Mouse (Mus musculus): ENCODE data around the gene Zfp106. TPM values are rescaled to one million over a fixed set of nuclear protein-coding genes. Genes with fewer than 3 reads are reported as not detected.

Zfp106 gene
- polyA plus RNA-seq, 1 experiment from 2014 or later, result 42.4 TPM

GRCm38 (mm10) chr2:120499971-120500471 is 63.6 kb downstream of the Zfp106 start:
- H3K4me1 ChIP-seq, result peaks cover 14% of the 10 kb centered on the region
- ATAC-seq (ENCODE audit: borderline replicate concordance, extremely low read depth, low FRiP score, low TSS enrichment), result peak; percentile 32; the same call in 1 of the 2 replicates
- H3K9ac ChIP-seq, result no peak overlapping the region; the same call in 1 of the 2 replicates

DNA sequence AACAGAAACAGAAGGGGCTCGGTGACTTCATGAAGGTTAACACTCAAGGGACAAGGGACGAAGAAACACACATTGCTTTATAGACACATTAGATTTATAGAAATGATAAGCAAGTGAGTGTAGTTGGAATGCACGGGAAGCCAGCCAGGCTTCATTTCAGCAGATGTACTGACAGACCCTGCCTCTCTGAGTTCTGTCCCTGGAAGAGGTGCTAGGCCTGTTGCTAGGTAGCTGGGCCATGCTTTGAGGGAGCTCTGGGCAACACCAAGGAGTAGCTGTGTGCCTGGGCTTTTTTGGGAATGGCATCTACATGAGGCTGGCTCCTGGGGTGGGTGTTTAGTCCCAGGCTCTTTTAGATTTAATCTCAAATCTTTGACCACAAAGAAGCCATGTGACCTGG is 67.1 kb downstream of the Zfp106 start:
- Histone ChIP-seq H3K4me2 (no peak overlapping the region), H3K36me3 (no peaks in the 10 kb centered on the region), H3K9ac (no peak overlapping the region), H3K4me3 (no peak overlapping the region), H3K9me3 (no peaks in the 10 kb centered on the region), H3K27me3 (no peaks in the 10 kb centered on the region), H3K4me1 (peaks cover 14% of the 10 kb centered on the region), H3K27ac (no peak overlapping the region)
- 33% methylated on average over 3 of the region's 3 CpGs for WGBS
- no peak for ATAC-seq (ENCODE audit: borderline replicate concordance, extremely low read depth, low FRiP score, low TSS enrichment)

More at GRCm38 (mm10) chr2:120499971-120500471, 63.6 kb downstream of the Zfp106 start:
- Histone ChIP-seq H3K9me3 (no peaks in the 10 kb centered on the region), H3K4me3 (no peak overlapping the region), H3K4me2 (no peak overlapping the region), H3K27ac (peak overlapping the region; percentile 10; the same call in 1 of the 2 replicates), H3K36me3 (no peaks in the 10 kb centered on the region), H3K27me3 (no peaks in the 10 kb centered on the region)
- 35% methylated on average over 6 of the region's 6 CpGs for WGBS

DNA sequence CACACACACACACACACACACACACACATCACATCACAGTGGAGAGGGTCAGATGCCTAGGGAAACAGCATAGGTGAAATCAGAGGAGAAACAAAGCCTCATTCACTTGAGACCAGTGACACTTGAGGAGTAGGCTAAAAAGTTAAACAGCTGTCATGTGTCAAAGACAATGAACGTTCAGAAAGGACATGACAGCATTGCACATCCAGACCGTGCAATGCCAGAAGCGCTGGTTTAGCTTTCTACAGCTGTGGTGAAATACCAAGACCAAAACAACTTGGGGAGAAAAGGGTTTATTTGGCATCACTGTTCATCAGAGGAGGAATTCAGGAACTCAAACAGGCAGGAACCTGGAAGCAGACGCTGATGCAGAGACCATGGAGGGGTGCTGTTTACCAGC is 70.4 kb downstream of the Zfp106 start:
- H3K9ac ChIP-seq, result no peak overlapping the region
- H3K4me1 ChIP-seq, result no peaks in the 10 kb centered on the region
- WGBS, result 31% methylated on average over 4 of the region's 4 CpGs
- H3K4me2 ChIP-seq, result no peak overlapping the region
- no peaks in the 10 kb centered on the region for H3K9me3 ChIP-seq
- no peak overlapping the region for H3K4me3 ChIP-seq
- no peak for ATAC-seq (ENCODE audit: borderline replicate concordance, extremely low read depth, low FRiP score, low TSS enrichment)
- no peaks in the 10 kb centered on the region for H3K27me3 ChIP-seq
- H3K36me3 ChIP-seq, result no peaks in the 10 kb centered on the region
- no peak overlapping the region for H3K27ac ChIP-seq

GRCm38 (mm10) chr2:120484241-120484640 is 79.4 kb downstream of the Zfp106 start:
- 85% methylated on average over 3 of the region's 3 CpGs for WGBS
- no peak overlapping the region for H3K27ac ChIP-seq
- H3K4me3 ChIP-seq, result no peak overlapping the region
- no peaks in the 10 kb centered on the region for H3K27me3 ChIP-seq
- H3K9ac ChIP-seq, result no peak overlapping the region
- H3K4me2 ChIP-seq, result no peak overlapping the region
- H3K9me3 ChIP-seq, result no peaks in the 10 kb centered on the region
- H3K36me3 ChIP-seq, result no peaks in the 10 kb centered on the region
- ATAC-seq (ENCODE audit: borderline replicate concordance, extremely low read depth, low FRiP score, low TSS enrichment), result no peak
- no peaks in the 10 kb centered on the region for H3K4me1 ChIP-seq

DNA sequence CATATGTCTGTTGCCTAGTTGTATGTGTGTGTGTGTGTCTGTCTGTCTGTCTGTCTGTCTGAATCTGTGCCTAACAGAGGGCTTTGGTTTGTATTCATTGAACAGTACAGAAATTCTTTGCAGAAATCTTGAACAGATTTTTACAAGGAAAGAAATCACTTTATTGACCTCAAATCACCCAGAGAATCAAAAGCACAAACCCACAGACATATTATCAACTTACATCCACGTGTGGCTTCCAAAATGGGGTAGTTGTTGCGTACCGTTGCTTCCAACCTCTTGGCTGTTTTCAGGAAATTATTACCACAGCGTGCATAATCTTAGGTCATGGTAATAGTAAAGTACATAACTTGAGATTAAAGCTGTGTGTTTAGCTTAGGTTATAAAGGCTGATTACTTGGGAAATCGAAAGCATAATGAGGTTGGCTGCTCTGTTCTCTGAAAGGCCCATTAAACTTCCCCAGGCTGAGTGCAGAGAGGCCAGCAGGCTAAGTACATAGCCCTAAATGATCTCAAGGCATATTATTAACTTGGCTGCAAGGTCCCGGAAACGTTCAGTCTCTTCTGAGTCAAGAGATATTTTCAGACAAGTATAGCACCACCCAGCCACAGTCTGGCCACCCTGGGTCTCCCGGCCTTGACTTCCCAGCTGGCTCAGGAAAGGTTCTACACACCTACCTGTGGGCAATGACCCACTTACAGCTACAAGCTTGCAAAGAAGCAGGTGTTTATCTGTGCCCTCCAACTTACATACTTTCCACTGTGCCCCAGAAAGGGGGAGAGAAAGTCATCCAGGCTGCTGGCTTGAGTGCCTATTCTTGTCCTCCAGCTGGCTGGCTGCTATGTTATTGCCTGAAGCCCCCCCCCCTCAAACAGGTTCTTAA is 80.9 kb downstream of the Zfp106 start:
- Histone ChIP-seq H3K4me1 (no peaks in the 10 kb centered on the region), H3K9me3 (no peaks in the 10 kb centered on the region), H3K27me3 (no peaks in the 10 kb centered on the region), H3K9ac (no peak overlapping the region), H3K4me3 (no peak overlapping the region), H3K36me3 (no peaks in the 10 kb centered on the region), H3K27ac (no peak overlapping the region; the same call in 1 of the 2 replicates), H3K4me2 (no peak overlapping the region)
- no peak for ATAC-seq (ENCODE audit: borderline replicate concordance, extremely low read depth, low FRiP score, low TSS enrichment)
- WGBS, result 53% methylated on average over 8 of the region's 8 CpGs

DNA sequence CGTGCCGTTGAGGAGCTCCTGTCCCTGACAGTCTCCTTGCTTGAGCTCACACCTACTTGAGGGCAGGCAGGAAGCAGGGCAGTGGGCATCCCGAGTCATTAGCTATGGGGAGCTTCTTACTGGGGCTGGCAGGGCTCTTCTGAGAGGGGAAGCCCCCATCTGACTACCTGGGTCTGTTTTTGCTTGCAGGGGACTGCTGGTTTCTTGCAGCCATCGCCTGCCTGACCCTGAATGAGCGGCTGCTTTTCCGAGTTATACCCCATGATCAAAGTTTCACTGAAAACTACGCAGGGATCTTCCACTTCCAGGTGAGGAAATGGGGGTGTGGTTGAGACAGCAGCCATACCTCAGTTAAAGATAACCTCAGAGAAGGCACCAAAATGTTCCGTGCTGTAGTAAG is 81.7 kb downstream of the Zfp106 start:
- WGBS, result 54% methylated on average over 8 of the region's 8 CpGs
- Histone ChIP-seq H3K9ac (no peak overlapping the region), H3K4me2 (no peak overlapping the region), H3K4me3 (no peak overlapping the region), H3K36me3 (no peaks in the 10 kb centered on the region), H3K27ac (no peak overlapping the region), H3K27me3 (no peaks in the 10 kb centered on the region), H3K9me3 (no peaks in the 10 kb centered on the region), H3K4me1 (no peaks in the 10 kb centered on the region)
- no peak for ATAC-seq (ENCODE audit: borderline replicate concordance, extremely low read depth, low FRiP score, low TSS enrichment)

GRCm38 (mm10) chr2:120478600-120478999 is 85.0 kb downstream of the Zfp106 start:
- WGBS, result 44% methylated on average over 3 of the region's 3 CpGs
- H3K27me3 ChIP-seq, result no peaks in the 10 kb centered on the region
- no peaks in the 10 kb centered on the region for H3K9me3 ChIP-seq
- no peaks in the 10 kb centered on the region for H3K36me3 ChIP-seq
- no peak overlapping the region for H3K4me3 ChIP-seq
- no peak overlapping the region for H3K27ac ChIP-seq
- no peak overlapping the region for H3K4me2 ChIP-seq
- H3K4me1 ChIP-seq, result no peaks in the 10 kb centered on the region
- H3K9ac ChIP-seq, result no peak overlapping the region
- peak; percentile 65; the same call in 1 of the 2 replicates for ATAC-seq (ENCODE audit: borderline replicate concordance, extremely low read depth, low FRiP score, low TSS enrichment)

DNA sequence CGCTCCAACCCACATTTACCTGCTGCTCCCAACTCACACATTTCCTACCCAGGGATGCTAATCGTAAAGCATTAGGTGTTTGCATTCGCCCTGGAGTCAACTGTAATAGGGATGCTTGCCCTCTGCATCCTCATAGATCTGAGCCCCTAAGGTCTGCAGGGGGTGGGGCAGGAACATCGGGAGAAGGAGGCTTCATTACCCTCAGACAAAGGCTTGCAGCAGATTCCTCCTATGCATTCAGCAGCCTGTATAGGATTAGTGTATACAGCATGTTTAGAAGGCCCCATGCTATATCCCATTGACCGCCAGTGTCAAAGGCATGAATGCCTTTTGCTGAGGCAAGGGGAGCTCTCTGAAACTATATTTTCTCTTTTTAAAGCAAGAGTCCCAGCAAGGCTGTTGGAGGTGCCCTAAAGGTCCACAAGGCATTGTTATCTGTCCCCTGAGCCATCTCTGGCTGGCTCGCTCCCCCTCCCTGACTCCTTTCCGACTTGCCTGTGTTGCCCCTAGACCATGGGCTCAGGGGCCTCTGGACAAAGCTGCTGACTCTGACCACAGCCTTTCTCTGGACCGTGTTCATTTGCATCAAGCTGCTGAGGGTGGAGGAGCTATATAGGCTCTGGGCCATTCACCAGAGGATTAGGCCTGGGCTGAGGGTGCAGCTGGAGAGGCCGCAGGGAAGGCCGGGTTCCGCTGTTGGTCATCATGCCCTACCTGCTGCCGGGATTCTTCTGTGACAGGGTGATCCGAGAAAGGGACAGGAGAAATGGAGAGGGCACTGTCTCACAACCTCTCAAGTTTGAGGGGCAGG is 87.2 kb downstream of the Zfp106 start:
- 78% methylated on average over 13 of the region's 13 CpGs for WGBS
- Histone ChIP-seq H3K9me3 (no peaks in the 10 kb centered on the region), H3K4me2 (no peak overlapping the region), H3K36me3 (no peaks in the 10 kb centered on the region), H3K4me1 (no peaks in the 10 kb centered on the region), H3K27ac (no peak overlapping the region), H3K27me3 (no peaks in the 10 kb centered on the region), H3K9ac (no peak overlapping the region), H3K4me3 (no peak overlapping the region)
- no peak for ATAC-seq (ENCODE audit: borderline replicate concordance, extremely low read depth, low FRiP score, low TSS enrichment)

DNA sequence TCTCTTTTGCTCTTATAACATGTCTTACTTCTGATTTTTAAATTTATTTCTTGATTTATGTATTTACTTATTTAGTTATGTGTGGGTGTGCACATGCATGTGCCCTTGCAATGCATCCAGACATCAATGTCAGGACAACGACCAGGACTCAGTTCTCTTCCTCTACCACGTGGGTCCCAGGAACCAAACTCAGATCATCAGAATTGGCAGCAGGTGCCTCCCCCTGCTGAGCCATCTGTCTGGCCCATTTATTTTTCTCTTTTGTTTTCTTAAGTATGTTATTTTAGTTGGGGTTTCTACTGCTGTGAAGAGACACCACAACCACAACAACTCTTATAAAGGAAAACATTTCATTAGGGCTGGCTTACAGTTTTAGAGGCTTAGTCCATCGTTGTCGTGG is 92.8 kb downstream of the Zfp106 start:
- Histone ChIP-seq H3K27ac (no peak overlapping the region), H3K27me3 (no peaks in the 10 kb centered on the region), H3K36me3 (no peaks in the 10 kb centered on the region), H3K9ac (no peak overlapping the region), H3K4me1 (no peaks in the 10 kb centered on the region), H3K4me3 (no peak overlapping the region), H3K9me3 (no peaks in the 10 kb centered on the region), H3K4me2 (no peak overlapping the region)
- no peak for ATAC-seq (ENCODE audit: borderline replicate concordance, extremely low read depth, low FRiP score, low TSS enrichment)
- 63% methylated on average over 4 of the region's 4 CpGs for WGBS

- no peak for ATAC-seq (ENCODE audit: borderline replicate concordance, extremely low read depth, low FRiP score, low TSS enrichment)
- H3K4me3 ChIP-seq, result no peak overlapping the region
- H3K4me1 ChIP-seq, result no peaks in the 10 kb centered on the region
- H3K9ac ChIP-seq, result no peak overlapping the region
- no peak overlapping the region for H3K4me2 ChIP-seq
- H3K27ac ChIP-seq, result no peak overlapping the region
- H3K9me3 ChIP-seq, result no peaks in the 10 kb centered on the region
- H3K36me3 ChIP-seq, result no peaks in the 10 kb centered on the region
- 87% methylated on average over 10 of the region's 10 CpGs for WGBS
- H3K27me3 ChIP-seq, result no peaks in the 10 kb centered on the region
Observed at GRCm38 (mm10) chr2:120469715-120470114, 93.9 kb downstream of the Zfp106 start.

- no peak for ATAC-seq (ENCODE audit: borderline replicate concordance, extremely low read depth, low FRiP score, low TSS enrichment)
Observed at GRCm38 (mm10) chr2:120469220-120469619, 94.4 kb downstream of the Zfp106 start.

GRCm38 (mm10) chr2:120468011-120468410 is 95.6 kb downstream of the Zfp106 start:
- no peaks in the 10 kb centered on the region for H3K36me3 ChIP-seq
- no peaks in the 10 kb centered on the region for H3K4me1 ChIP-seq
- no peaks in the 10 kb centered on the region for H3K9me3 ChIP-seq
- no peaks in the 10 kb centered on the region for H3K27me3 ChIP-seq
- H3K4me2 ChIP-seq, result no peak overlapping the region
- no peak overlapping the region for H3K9ac ChIP-seq
- H3K4me3 ChIP-seq, result no peak overlapping the region
- ATAC-seq (ENCODE audit: borderline replicate concordance, extremely low read depth, low FRiP score, low TSS enrichment), result no peak
- no peak overlapping the region for H3K27ac ChIP-seq

More at GRCm38 (mm10) chr2:120469220-120469619, 94.4 kb downstream of the Zfp106 start:
- no peak overlapping the region for H3K27ac ChIP-seq
- H3K36me3 ChIP-seq, result no peaks in the 10 kb centered on the region
- no peak overlapping the region for H3K9ac ChIP-seq
- H3K9me3 ChIP-seq, result no peaks in the 10 kb centered on the region
- H3K4me2 ChIP-seq, result no peak overlapping the region
- no peaks in the 10 kb centered on the region for H3K27me3 ChIP-seq
- H3K4me1 ChIP-seq, result no peaks in the 10 kb centered on the region
- H3K4me3 ChIP-seq, result no peak overlapping the region
- WGBS, result 82% methylated on average over 3 of the region's 3 CpGs
